Mouse (Mus musculus) liver, adult 2 months (tissue): ENCODE data around the gene Zdhhc8.
A peak's percentile ranks its signal among the peaks of the same experiment; 100 is the strongest.

Experiments used
- CTCF ChIP-seq: fragments of 200-500 bp; IDR thresholded peaks from 2 replicates; pipeline ENCODE4 v1.5.1; 2011; ENCODE audit warnings: low read depth, low read length, control low read depth
- POLR2A ChIP-seq: fragments of 200-500 bp; IDR thresholded peaks from 2 replicates; pipeline ENCODE4 v1.6.1; 2011; ENCODE audit warnings: low read length, control low read depth; ENCODE audit not compliant: insufficient read depth; ENCODE audit errors: extremely low read depth

DNA sequence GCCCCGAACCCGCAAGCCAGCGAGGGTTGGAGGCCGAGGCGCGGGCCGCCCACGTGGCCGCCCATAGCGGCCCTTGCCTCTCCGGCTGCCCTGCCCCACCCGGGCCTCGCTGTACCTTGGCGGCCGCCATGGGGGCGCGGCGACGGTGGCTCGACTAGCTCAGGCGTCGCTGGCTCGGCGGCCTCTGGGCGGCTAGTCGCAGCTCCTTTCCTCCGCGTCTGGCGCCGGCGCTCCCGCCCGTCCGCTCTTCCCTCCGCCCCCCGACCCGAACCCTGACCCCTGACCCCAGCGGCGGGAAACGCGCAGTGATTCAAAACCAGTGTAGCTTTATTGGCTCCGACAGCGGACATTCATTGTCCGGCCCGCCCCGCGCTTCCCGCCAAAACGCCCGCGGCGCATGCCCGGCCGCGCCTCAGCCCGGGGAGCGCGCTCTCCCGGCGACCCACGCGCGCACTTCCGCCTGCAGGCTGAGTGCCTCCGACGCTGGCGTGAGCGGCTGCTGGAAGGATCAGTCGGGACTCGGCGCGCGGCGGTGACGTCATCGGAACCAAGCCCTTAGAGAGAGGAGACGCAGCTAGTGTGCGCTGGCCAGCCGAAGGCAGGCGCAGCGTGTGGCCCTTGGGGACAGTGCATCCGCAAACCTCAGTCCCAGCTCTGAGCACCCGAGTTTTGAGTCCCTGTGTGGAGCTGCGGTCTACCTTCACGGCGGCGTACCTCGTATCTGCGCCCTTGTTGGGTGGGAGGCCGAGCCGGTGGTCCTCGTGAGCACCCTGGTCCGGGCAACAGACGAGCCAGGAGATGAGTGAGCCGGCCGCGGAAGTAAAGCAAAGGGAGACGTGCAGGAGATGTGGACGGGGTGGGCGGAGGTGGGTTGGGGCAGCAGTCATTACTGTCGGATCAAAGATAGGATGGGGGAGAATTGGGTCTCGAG is 13.8 kb upstream of the Zdhhc8 start, which contains the start of the genes Trmt2a and Ranbp1:
- TF ChIP-seq CTCF, result no peak
- peak; percentile 91 for TF ChIP-seq POLR2A
